Mouse (Mus musculus): ENCODE measurements around the gene Gm21972. TPM values are rescaled to one million over a fixed set of nuclear protein-coding genes. Genes with fewer than 3 reads are reported as not detected.

The Gm21972 gene
- total RNA-seq (2022): 1 to 10 TPM in 3 of 4 experiments, under 1 TPM in 1; 0.76 to 2.9 (median 1.4) TPM

GRCm38 (mm10) chr1:86133337-86133736 lies at the start of gene Gm21972:
Gm21972 (plus strand) TSS chr1:86133637.
- DNase-seq (ENCODE audit: low spot score): no peak

- DNase-seq (ENCODE audit: low spot score): no peak
Measured at GRCm38 (mm10) chr1:86094413-86094812, 39.0 kb upstream of the Gm21972 start.

- no peak for DNase-seq (ENCODE audit: low spot score)
Measured at GRCm38 (mm10) chr1:86105054-86105453, 28.4 kb upstream of the Gm21972 start.

GRCm38 (mm10) chr1:86111779-86112178 lies 21.7 kb upstream of the Gm21972 start, which contains the start of gene Htr2b:
Htr2b (minus strand) TSS chr1:86111970.
- peak; percentile 57 for DNase-seq (ENCODE audit: low spot score)

- no peak for DNase-seq (ENCODE audit: low spot score)
Measured at GRCm38 (mm10) chr1:86114141-86114540, 19.3 kb upstream of the Gm21972 start.

GRCm38 (mm10) chr1:86119549-86119948 lies 13.9 kb upstream of the Gm21972 start:
- DNase-seq (ENCODE audit: low spot score): no peak

GRCm38 (mm10) chr1:86126036-86126435 lies 7.4 kb upstream of the Gm21972 start:
- no peak for DNase-seq (ENCODE audit: low spot score)

- DNase-seq (ENCODE audit: low spot score): no peak
Measured at GRCm38 (mm10) chr1:86135315-86135714, 1.9 kb downstream of the Gm21972 start.

GRCm38 (mm10) chr1:86141081-86141480 lies 7.6 kb downstream of the Gm21972 start:
- DNase-seq (ENCODE audit: low spot score): no peak

- DNase-seq (ENCODE audit: low spot score): peak; percentile 14
Measured at GRCm38 (mm10) chr1:86143165-86143564, 9.7 kb downstream of the Gm21972 start.

GRCm38 (mm10) chr1:86144001-86144944 lies 10.8 kb downstream of the Gm21972 start:
- no peak for DNase-seq (ENCODE audit: low spot score)

GRCm38 (mm10) chr1:86146293-86146692 lies 12.9 kb downstream of the Gm21972 start:
- no peak for DNase-seq (ENCODE audit: low spot score)

- DNase-seq (ENCODE audit: low spot score): no peak
Measured at GRCm38 (mm10) chr1:86147557-86147956, 14.1 kb downstream of the Gm21972 start.

- DNase-seq (ENCODE audit: low spot score): no peak
Measured at GRCm38 (mm10) chr1:86148161-86148560, 14.7 kb downstream of the Gm21972 start.

- DNase-seq (ENCODE audit: low spot score): no peak
Measured at GRCm38 (mm10) chr1:86150929-86151328, 17.5 kb downstream of the Gm21972 start.

- no peak for DNase-seq (ENCODE audit: low spot score)
Measured at GRCm38 (mm10) chr1:86151376-86151775, 17.9 kb downstream of the Gm21972 start.

- no peak for DNase-seq (ENCODE audit: low spot score)
Measured at GRCm38 (mm10) chr1:86152618-86153017, 19.2 kb downstream of the Gm21972 start.

GRCm38 (mm10) chr1:86154133-86154823 lies 20.8 kb downstream of the Gm21972 start, which contains the start of gene Armc9:
Armc9 (plus strand) TSS chr1:86154780.
- DNase-seq (ENCODE audit: low spot score): peak; percentile 97

- no peak for DNase-seq (ENCODE audit: low spot score)
Measured at GRCm38 (mm10) chr1:86154824-86155164, 21.4 kb downstream of the Gm21972 start.

- no peak for DNase-seq (ENCODE audit: low spot score)
Measured at GRCm38 (mm10) chr1:86156075-86156474, 22.6 kb downstream of the Gm21972 start.

- no peak for DNase-seq (ENCODE audit: low spot score)
Measured at GRCm38 (mm10) chr1:86156595-86156994, 23.2 kb downstream of the Gm21972 start.

GRCm38 (mm10) chr1:86160059-86160458 lies 26.6 kb downstream of the Gm21972 start:
- no peak for DNase-seq (ENCODE audit: low spot score)

- no peak for DNase-seq (ENCODE audit: low spot score)
Measured at GRCm38 (mm10) chr1:86160479-86160878, 27.0 kb downstream of the Gm21972 start.
